Mouse (Mus musculus) common myeloid progenitor, adult 5-6 weeks (primary cell): Measurements from ENCODE around the gene Srd5a2. TPM values are rescaled to one million over a fixed set of nuclear protein-coding genes. Genes with fewer than 3 reads are reported as not detected.
"Not testable (repeated sequence)": the region's sequence is repeated elsewhere in the genome, so short reads cannot be mapped to it uniquely, and the experiment has no call there.

ENCODE experiments used
- ATAC-seq: replicated peaks from 2 replicates; pipeline ENCODE4 v1.8.0; 2016; ENCODE audit warnings: low read depth, mild to moderate bottlenecking, moderate TSS enrichment, inconsistent platforms; ENCODE audit not compliant: poor library complexity, severe bottlenecking
- total RNA-seq: library from RNA; stranded (forward); fragments of 200-1000, 187-1606 nt; gene quantifications from 2 replicates; pipeline ENCODE4 v1.2.3, GENCODE M21; 2017

The Srd5a2 gene
- not detected in 2 replicates for total RNA-seq

- peak; percentile 40; the same call in 1 of the 2 replicates for ATAC-seq
These were observed at the start of gene Srd5a2 for GRCm38 (mm10) chr17:74047210-74048082. Gene Srd5a2, minus strand, starts transcription at chr17:74047916.

- ATAC-seq, result peak; percentile 97
These were observed 41.4 kb upstream of the Srd5a2 start for GRCm38 (mm10) chr17:74088886-74089678.

- no peak for ATAC-seq
These were observed 40.3 kb upstream of the Srd5a2 start for GRCm38 (mm10) chr17:74088016-74088415.

GRCm38 (mm10) chr17:74083370-74083769, 35.7 kb upstream of the Srd5a2 start:
- no peak for ATAC-seq

GRCm38 (mm10) chr17:74080076-74080615, 32.4 kb upstream of the Srd5a2 start:
- no peak for ATAC-seq

- no peak for ATAC-seq
These were observed 31.2 kb upstream of the Srd5a2 start for GRCm38 (mm10) chr17:74078776-74079495.

GRCm38 (mm10) chr17:74073067-74073466, 25.4 kb upstream of the Srd5a2 start:
- not testable (repeated sequence) for ATAC-seq

GRCm38 (mm10) chr17:74062763-74063162, 15.0 kb upstream of the Srd5a2 start:
- not testable (repeated sequence) for ATAC-seq

- ATAC-seq, result no peak
These were observed 607 bp upstream of the Srd5a2 start for GRCm38 (mm10) chr17:74048229-74048816.

- no peak for ATAC-seq
These were observed 4.0 kb downstream of the Srd5a2 start for GRCm38 (mm10) chr17:74043754-74044153.

- ATAC-seq, result peak; percentile 98
These were observed 27.1 kb downstream of the Srd5a2 start for GRCm38 (mm10) chr17:74020526-74021203.

- ATAC-seq, result no peak
These were observed 29.4 kb downstream of the Srd5a2 start for GRCm38 (mm10) chr17:74018281-74018680.

- no peak for ATAC-seq
These were observed 30.1 kb downstream of the Srd5a2 start for GRCm38 (mm10) chr17:74017649-74018048.

- no peak for ATAC-seq
These were observed 32.6 kb downstream of the Srd5a2 start for GRCm38 (mm10) chr17:74015128-74015527.

- ATAC-seq, result no peak
These were observed 39.0 kb downstream of the Srd5a2 start for GRCm38 (mm10) chr17:74008680-74009079.

GRCm38 (mm10) chr17:74007001-74007400, 40.7 kb downstream of the Srd5a2 start:
- ATAC-seq, result no peak

GRCm38 (mm10) chr17:74002396-74002795, 45.3 kb downstream of the Srd5a2 start:
- ATAC-seq, result no peak

GRCm38 (mm10) chr17:73995907-73996645, 51.6 kb downstream of the Srd5a2 start:
- ATAC-seq, result no peak
